Mouse (Mus musculus) brain, embryonic 18.5 days (tissue): Measurements from ENCODE around the gene Fkbp5.
A peak's percentile ranks its signal among the peaks of the same experiment; 100 is the strongest.
"Not testable (repeated sequence)": the region's sequence is repeated elsewhere in the genome, so short reads cannot be mapped to it uniquely, and the experiment has no call there.

Experiments
- DNase-seq: peaks from one replicate; pipeline ENCODE4 v3.0.0-alpha.2; 2012; ENCODE audit warnings: low read depth, low spot score

Fkbp5 gene

DNA sequence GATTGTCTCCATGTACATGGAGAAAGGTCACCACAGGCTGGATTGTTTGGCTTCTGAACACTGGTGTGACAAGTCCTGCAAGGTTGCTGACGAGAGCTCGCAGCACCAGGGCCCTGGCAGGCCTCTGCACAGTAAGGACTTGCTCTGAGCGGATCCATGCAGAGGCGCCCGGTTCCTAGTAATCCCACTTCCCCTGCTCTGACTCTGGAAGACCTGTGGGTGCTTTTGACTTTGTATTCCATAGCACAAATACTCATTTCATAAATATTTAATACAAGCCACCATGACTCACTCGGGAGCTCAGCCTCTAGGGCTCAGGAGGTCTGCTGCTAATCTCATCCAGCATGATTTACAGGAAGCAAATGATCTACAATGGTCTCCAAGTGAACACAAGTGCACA, 97.7 kb downstream of the Fkbp5 start:
- no peak for DNase-seq

DNA sequence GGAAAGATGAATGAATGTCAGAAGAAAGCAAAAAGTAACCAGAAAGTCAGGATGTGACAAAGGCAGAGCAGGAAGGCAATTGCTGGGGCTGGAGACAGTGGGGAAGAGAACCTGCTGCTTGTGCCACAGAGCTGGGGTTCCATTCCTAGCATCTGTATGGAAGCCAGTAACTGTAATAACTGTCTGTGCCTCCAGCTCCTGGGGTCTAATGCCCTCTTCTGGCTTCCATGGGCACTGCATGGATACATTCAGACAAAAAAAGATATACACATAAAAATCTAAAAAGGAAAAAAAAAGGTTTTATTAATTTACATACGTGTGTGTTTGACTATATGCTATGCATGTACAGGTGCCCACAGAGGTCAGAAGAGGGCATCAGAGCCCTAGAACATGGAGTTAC, 98.4 kb downstream of the Fkbp5 start:
- DNase-seq, result no peak

DNA sequence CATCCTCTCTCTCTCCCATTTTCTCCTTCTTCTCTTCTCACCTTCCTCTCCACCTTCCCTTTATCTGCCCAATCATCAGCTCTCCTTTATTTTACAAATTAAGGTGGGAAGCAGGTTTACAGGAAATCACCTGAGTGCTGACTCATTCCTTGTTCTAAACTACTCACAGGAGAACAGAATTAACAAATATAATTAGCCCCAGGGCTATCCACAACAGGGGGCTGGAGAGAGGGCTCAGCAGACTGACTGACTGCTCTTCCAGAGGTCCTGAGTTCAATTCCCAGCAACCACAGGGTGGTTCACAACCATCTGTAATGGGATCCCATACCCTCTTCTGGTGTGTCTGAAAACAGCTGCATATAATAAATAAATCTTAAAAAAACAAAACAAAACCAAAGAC, 98.8 kb downstream of the Fkbp5 start:
- not testable (repeated sequence) for DNase-seq

DNA sequence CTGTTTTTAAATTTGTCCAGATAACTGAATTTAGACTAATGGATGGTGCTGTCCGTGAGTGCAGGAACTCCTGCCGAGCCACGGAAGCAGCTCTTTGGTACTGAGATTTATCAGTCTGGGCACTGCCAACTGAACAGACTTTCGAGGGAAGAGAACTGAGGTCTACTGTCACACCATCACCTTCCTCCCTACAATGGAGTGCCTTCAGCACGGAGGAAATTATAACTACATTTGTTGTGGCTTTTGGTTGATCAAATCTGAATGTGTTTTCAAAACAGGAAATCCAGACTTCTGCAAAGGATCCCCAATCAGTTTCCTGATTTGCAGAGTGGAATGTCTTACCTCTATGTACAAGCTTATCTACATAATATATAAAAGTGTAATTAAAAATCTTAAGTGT, 99.6 kb downstream of the Fkbp5 start:
- DNase-seq, result no peak

DNA sequence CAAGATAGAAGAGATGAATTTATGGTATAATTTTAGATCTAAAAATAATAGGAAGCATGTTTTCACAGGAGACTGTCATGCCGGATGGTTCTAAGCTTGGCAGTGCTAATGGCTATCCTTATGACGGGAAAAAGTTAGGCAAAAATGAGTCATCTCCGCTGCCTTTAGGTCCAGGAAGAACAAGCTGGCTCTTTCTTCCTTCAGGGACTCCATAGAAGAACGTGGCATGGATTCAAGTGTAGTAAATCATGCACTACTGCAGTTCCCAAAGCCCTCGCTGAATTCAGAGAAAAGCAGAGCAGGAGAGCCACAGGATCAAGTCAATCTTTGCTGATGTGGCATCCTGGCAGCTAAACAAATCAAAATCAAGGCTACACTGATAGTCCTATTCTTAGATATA, 102.1 kb downstream of the Fkbp5 start:
- no peak for DNase-seq

DNA sequence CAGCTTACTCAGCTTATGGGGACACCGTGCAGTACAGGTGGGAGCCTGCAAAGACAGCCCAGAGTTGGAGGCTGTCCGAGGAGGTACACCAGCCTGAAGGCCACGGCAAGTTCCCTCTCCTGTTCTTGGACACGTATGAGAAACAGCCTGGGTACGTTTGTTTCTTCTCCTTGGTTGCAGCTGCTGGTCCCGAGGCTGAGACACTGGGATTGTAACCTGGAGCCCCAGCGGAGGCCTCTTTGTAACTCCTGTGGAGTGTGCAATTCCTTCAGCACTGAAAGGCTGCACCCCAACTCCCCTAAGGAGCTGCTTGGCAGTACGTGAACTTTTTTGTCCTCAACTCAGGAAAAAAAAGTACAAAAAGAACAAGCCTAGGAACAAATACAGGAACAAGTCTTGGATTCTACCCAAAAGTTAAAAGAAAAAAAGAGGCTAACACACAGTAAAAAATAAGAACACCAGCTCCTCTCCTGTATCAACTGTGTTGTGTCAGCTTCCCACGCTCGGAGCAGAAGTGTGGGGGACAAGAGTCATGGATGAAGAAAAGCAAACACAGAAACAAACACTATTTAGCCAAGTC, 105.9 kb downstream of the Fkbp5 start:
- DNase-seq, result no peak

DNA sequence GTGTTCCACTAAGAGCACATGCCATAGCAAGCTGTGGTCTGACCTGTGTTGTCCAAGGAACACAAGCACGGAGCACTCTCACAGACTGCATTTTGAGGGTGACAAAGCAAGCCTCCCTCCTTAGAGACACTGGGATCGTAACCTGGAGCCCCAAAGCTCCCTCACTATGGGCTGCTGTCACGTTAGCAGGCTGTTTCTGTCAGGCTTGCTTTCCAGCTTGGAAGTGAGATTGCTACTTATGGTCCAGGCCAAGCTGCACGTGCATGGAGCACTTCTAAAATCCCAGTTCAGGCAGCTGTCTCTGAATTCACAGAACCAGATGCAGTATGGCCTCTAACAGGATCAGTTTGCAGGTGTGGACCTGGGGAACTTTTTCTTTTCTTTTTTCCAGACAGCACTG, 106.6 kb downstream of the Fkbp5 start:
- no peak for DNase-seq

DNA sequence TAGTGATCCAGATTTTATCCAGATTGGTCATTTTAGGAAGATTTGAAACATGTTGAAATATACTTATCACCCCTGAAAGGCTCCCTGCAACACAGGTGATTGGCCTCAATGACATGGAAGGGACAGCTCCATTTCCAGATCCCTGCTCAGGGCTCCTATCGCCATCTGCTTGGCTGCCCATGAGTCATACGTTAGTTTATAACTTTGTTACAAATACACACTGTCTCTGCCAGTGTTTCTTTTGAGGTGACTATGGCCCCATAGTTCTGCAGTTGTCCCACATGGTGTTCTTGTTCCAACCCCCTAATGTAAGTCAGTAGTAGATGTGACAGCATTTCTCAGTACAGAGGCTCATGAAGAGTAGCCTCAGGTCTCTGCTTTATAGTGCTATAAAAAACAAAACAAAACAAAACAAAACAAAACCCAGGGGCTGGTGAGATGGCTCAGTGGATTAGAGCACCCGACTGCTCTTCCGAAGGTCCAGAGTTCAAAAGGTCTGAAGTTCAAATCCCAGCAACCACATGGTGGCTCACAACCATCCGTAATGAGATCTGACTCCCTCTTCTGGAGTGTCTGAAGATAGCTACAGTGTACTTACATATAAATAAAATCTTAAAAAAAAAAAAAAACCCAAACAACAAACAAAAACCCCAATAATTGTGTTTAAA, 108.9 kb downstream of the Fkbp5 start:
- DNase-seq, result no peak

DNA sequence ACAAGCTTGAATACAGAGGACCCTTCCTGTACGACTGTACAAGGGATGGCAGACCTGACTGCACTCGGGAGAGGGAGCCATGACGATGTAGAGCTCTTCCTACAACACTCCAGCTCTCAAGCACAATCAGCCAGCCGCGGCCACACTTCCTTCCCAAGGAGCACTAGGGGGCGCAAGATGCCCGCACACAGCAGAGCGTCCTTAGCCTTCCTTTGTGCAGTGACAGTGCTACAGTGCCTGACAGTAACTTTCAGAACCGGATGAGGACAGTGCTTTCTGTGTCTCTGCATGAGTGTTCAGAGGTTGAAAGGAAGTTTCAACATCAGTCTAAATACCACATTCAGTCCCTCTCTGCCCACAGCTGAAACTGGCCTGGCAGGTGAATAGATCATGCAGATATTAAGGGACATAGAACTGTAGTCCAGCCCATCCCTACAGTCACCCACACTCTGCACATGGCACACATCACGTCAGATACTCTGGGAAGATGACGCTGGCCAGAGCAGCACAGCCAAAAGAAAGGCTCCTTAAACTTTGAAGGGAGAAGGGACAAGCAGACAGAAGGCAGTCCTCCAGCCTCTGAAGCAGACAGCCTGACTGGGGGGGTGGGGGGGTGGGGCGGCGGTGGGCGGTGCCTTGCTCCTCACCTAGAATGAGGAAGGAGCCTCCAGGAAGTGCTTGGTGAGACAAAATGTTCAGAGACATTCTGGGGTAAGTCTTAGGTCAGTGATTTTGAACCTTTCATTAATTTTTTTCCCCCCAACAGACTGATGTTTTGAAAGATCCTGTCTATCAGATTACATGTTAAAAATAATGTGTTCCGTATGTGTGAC, 109.7 kb downstream of the Fkbp5 start:
- peak; percentile 46 for DNase-seq

DNA sequence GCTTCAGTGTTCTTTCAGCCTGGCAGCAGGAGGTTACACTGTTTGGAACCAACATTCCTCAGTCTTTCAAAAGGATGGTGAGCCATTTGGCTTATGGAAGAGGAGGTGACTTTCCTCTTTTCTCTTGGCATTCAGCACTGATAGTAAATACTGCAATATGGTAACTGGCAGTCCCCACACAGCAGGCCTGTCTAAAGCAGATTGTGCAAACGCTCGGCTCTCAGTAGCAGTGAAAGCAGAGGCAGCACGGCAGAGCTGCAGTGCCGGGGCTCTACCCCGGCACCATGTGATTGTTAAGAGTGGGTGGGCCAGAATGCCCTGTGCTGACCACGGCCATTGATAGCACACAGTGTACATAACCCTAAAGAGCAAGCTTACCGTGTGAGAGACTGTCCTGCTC, 110.9 kb downstream of the Fkbp5 start:
- no peak for DNase-seq

DNA sequence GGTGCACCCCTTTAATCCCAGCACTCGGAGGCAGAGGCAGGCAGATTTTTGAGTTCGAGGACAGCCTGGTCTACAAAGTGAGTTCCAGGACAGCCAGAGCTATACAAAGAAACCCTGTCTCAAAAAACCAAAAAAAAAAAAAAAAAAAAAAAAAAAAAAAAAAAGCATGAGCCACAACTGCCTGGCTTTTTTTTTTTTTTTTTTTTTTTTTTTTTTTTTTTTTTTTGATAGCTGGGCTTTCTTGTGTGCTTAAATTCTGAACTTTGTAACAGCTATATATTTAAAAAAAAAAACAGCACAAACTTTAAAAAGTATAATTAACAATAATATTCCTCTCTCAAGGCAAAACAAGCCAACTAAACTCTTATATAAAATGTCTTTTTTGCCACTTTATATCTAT, 112.6 kb downstream of the Fkbp5 start:
- DNase-seq, result not testable (repeated sequence)

DNA sequence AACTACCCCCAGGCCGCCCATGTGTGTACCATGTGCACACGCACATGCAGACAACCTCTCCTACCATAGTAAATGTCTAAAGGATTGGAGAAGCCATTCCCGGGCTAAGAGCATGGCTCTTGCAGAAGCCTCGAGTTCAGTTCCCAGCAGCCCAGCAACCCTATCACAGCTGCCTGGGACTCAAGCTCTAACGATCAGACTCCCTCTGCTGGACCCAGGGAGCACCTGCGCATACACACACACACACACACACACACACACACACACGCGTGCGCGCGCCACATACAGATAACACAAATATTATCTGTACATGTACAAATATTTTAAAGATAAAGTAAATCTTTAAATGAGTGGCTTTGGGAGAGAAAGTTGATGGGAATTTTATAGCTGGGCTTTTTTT, 113.0 kb downstream of the Fkbp5 start:
- no peak for DNase-seq

DNA sequence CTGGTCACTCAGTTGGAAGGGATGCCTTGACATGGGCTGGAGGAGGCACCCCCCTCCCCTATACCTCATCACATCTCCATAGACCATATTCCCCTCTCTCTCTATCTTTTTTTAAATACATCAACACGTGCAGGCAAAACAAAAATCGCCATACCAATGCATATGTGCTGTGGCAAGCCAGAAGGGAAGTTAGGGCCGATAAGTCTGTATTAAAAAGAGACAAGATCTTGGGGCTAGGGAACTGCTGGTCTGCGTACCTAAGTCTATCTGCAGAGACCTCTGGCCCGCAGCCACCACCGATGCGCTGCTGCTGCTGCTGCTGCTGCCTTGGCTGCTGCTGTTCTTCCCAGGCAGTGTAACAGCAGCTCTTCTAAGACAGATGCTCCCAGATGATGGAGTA, 122.3 kb downstream of the Fkbp5 start:
- no peak for DNase-seq

DNA sequence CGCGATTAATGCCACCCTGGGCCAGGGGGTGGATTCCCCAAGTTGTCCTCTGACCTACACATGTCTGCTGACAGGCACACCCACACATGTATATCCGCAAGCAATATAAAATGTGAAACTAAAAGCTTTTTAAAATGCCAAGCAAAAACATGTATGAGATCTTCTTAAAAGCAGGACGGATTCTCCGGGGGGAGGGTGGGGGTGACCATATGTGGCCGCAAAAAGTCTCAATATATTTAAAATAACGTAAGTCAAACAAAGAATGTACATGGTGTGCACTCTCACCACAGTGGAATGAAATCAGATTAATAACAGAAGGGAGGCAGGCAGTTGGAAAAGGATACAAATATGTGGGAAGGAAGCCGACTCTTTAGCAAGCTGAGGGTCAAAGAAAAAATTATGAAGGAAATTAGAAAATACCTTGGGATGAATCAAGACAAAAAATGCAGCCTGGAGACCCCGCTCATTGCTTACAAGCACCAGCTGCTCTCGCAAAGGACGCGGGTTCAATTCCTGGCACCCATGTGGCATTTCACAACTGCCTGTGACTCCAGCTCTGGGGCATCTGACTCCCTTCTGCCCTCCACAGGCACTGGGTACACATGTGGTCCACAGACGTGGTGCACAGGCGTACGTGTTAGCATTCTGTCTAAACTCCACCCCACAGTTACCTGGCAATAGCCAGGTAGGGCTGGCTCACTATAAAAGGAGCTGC, 123.1 kb downstream of the Fkbp5 start:
- DNase-seq, result no peak

DNA sequence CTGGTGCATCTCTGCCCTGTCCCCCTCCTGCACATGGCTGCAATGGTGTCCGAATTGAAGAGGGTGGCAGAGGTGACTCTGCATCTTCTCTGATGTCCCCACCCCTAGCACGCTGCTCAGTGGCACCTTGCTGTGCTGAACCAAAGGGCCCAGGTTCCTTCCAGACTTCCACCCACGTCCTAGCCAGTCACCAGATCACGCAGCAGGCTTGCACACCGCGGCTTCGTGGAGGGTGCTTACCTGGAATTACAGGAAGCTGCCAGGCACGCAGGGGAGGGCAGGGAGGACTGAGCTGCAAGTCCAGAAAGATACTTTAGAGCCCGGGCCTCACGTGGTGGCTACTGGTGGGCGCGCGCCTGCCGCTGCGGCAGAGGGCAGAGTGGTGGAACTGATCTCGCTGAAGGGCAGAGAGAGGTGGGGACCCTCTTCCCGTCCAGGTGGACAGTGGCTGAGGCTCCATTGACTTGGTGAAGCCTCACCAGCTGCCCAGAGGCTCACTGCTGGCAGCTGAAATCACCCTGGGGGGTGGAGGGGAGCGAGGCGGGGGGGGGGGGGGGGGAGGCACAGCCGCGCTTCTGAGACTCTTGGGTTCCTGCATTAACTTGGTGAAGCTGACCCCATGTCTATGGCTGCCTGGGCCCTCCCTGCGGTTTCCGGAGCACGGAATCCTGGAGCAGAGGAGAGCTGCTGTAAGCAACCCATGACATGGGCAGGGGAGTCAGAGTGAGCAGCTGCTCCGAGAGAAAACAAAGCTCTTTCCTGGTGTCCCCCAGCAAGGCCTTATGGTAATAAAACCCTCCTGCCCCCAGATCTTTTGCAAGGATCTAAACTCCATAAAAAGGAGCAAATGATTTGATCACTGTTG, 125.5 kb downstream of the Fkbp5 start:
- DNase-seq, result no peak

DNA sequence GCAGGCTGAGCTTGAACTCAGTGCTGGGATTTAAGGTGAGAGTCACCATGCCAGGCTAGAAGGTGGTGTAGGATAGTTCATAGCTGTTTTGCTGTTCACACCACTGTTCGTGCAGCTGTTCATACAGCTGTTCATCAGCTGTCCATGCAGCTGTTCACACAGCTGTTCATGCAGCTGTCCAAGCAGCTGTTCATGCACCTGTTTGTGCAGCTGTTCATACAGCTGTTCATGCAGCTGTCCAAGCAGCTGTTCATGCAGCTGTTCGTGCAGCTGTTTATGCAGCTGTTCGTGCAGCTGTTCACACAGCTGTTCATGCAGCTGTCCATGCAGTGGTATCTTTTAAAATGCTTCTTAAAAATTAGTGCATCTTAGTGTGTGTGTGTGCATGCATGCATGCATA, 128.8 kb downstream of the Fkbp5 start:
- DNase-seq, result no peak

DNA sequence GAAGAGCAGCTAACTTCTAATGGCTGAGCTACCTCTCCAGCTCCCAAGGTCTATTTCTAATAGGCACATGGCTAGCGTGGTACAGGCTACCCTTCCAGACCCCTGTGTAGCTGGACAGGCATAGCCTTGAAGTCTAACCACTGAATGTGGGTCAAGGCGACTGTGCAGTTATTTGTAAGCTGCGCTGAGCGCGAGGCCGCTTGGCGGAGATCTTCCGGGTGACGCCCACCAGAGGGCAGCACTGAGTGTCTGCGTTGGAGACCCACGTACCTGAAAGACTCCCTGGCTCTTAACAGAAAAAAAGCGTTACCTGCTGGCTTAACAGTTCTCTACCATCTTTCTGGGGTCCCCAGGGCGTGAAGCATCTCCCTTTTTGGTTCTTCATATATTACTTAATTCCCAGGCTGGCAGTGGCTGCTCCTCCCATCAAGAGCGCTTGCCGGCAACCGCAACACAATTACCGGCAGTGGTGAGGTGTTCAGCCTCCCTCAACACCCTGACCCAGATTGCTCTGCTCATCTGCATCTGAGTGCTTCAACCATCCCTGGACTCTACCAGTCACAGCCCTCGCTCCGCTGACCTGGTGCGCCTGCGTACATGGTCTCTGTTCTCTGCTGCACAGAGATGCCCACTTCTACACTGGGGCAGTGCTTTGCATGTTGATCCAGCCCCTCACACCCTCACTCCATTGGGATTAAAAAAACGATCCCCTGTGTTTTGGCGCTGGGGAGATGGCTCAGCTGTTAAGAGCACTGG, 131.0 kb downstream of the Fkbp5 start:
- DNase-seq, result peak; percentile 30

DNA sequence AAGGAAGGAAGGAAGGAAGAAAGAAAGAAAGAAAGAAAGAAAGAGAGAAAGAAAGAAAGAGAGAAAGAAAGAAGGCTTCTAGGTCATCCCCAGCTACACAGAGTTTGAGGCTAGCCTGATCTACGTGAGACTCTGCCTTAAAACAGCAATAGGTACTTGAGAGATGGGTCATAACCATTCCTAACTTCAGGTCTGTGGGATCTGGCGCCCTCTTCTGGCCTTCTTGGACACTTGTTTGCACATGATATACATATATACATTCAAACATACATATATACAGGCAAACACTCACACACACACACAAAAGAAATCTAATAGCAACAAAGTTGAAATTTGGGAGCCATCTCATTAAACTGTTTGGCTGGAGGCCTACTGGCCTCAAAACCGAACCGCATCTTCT, 133.0 kb downstream of the Fkbp5 start:
- DNase-seq, result no peak

DNA sequence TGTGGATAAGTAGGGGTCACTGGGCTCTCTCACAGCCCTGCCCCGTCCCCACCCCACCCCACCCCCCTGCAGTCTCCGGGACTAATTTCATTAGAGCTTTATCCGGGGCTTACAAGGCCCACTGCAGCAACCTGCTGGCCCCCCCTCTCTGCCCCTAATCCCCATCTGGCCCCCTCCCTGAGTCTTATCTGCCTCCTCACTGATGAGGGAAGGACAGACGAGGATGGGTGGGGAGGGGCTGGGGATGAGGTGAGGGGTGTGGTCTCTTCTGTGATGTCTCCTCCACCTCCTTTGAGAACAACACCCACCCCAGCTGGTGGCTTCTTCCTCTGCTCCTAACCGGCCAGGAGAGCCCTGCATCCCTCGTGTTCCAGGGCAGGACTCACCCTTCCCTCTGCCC, 137.1 kb downstream of the Fkbp5 start:
- DNase-seq, result no peak

DNA sequence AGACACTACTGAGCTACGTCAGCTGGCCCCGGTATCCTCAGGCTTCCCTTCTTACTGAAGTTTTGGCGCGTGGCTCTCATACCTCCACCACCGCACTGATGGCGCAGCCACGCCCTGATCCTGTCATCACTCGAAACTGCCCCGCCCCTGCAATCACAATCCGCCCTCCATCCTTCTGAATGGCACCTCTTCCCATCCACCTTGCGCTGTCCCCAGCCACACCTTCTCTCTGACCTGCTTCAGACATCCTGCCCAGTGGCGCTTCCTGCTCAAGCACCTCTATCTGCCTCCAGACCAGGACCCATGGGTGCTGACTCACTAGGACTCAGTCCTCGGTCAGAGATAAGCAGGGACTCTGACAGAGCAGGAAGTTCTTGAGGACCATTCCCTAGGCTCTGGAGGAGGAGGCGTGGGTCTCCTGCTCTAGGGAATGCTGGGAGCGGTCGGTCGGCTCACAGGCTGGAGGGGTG, 141.7 kb downstream of the Fkbp5 start:
- no peak for DNase-seq

DNA sequence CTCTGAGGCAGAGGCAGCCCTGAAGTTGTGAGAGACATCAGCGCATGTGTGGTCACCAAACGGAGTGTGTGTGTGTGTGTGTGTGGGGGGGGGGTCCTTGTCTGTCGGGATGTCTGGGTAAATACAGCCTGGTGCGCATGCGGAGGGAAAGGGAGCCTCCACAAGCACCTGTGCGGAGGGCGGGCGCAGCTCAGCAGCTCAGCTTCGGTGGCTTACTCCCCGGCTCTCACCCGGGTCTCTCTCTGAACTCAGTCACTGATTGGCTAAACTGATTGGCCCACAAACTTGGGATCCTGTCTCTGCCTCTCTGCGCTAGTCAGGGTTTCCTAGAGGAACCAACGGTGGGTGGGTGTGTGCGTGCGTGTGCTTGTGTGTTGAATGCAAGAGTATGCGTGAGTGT, 142.8 kb downstream of the Fkbp5 start:
- DNase-seq, result no peak
